Mouse (Mus musculus): ENCODE data around the gene Iqcd. TPM values are rescaled to one million over a fixed set of nuclear protein-coding genes. Genes with fewer than 3 reads are reported as not detected.

Iqcd gene
- polyA plus RNA-seq, 1 experiment from 2014 or later, result 1.7 TPM

- Histone ChIP-seq H3K4me3 (ENCODE audit: low read depth, low read length) (peak overlapping the region; percentile 81), H3K27ac (replicated peaks; ENCODE audit: low read depth, low read length) (no peak overlapping the region), H3K9ac (ENCODE audit: low read depth, low read length) (peak overlapping the region; percentile 76), H3K4me1 (ENCODE audit: control insufficient read depth, insufficient read depth, low read length) (peaks cover 13% of the 10 kb centered on the region), H3K9me3 (ENCODE audit: control insufficient read depth, low read length) (no peaks in the 10 kb centered on the region), H3K4me2 (ENCODE audit: low read depth, low read length) (peak overlapping the region; percentile 78), H3K36me3 (ENCODE audit: control insufficient read depth, insufficient read depth, low read length) (0 out of 2 replicates have a peak, but pooled peaks cover 2% of the 10 kb centered on the region), H3K27me3 (replicated peaks; ENCODE audit: control insufficient read depth, insufficient read depth, low read length) (no peaks in the 10 kb centered on the region)
- DNase-seq (ENCODE audit: low spot score), result no peak
- ATAC-seq (ENCODE audit: low read depth), result no peak
- WGBS, result 41% methylated on average over 8 of the region's 8 CpGs
Observed at GRCm38 (mm10) chr5:120611416-120611815, 22.6 kb downstream of the Iqcd start.

- under 1% methylated on average over 22 of the region's 22 CpGs for WGBS
- peak; percentile 98 for DNase-seq (ENCODE audit: low spot score)
- H3K4me1 ChIP-seq (ENCODE audit: control insufficient read depth, insufficient read depth, low read length), result peaks cover 13% of the 10 kb centered on the region
- ATAC-seq (ENCODE audit: low read depth), result peak; percentile 85
- peak within 1 kb of the TSS; percentile 85 for H3K27ac ChIP-seq (replicated peaks; ENCODE audit: low read depth, low read length)
- H3K9me3 ChIP-seq (ENCODE audit: control insufficient read depth, low read length), result no peaks in the 10 kb centered on the region
- peak within 1 kb of the TSS; percentile 78 for H3K4me2 ChIP-seq (ENCODE audit: low read depth, low read length)
- no peaks in the 10 kb centered on the region for H3K27me3 ChIP-seq (replicated peaks; ENCODE audit: control insufficient read depth, insufficient read depth, low read length)
- H3K4me3 ChIP-seq (ENCODE audit: low read depth, low read length), result peak within 1 kb of the TSS; percentile 81
- peak within 1 kb of the TSS; percentile 76 for H3K9ac ChIP-seq (ENCODE audit: low read depth, low read length)
- H3K36me3 ChIP-seq (ENCODE audit: control insufficient read depth, insufficient read depth, low read length), result peaks cover 8% of the 10 kb centered on the region; the same call in 1 of the 2 replicates
Observed at GRCm38 (mm10) chr5:120612442-120612821, 23.6 kb downstream of the Iqcd start, which contains the start of the genes Rita1 and Ddx54. TSS of gene Rita1 (minus strand) at chr5:120612589. TSS of gene Ddx54 (plus strand) at chr5:120612739.

- Histone ChIP-seq H3K9ac (ENCODE audit: low read depth, low read length) (peak overlapping the region; percentile 76), H3K27me3 (replicated peaks; ENCODE audit: control insufficient read depth, insufficient read depth, low read length) (no peaks in the 10 kb centered on the region), H3K4me2 (ENCODE audit: low read depth, low read length) (peak overlapping the region; percentile 78), H3K4me3 (ENCODE audit: low read depth, low read length) (peak overlapping the region; percentile 81), H3K9me3 (ENCODE audit: control insufficient read depth, low read length) (no peaks in the 10 kb centered on the region), H3K27ac (replicated peaks; ENCODE audit: low read depth, low read length) (peak overlapping the region; percentile 85), H3K36me3 (ENCODE audit: control insufficient read depth, insufficient read depth, low read length) (peaks cover 9% of the 10 kb centered on the region), H3K4me1 (ENCODE audit: control insufficient read depth, insufficient read depth, low read length) (peaks cover 13% of the 10 kb centered on the region)
- under 1% methylated on average over 68 of the region's 69 CpGs for WGBS
- DNase-seq (ENCODE audit: low spot score) (peak; percentile 100), ATAC-seq (ENCODE audit: low read depth) (peak; percentile 94)
Observed at GRCm38 (mm10) chr5:120612822-120613604, 24.2 kb downstream of the Iqcd start.

- no peaks in the 10 kb centered on the region for H3K9me3 ChIP-seq (ENCODE audit: control insufficient read depth, low read length)
- H3K4me3 ChIP-seq (ENCODE audit: low read depth, low read length), result no peak overlapping the region
- H3K9ac ChIP-seq (ENCODE audit: low read depth, low read length), result no peak overlapping the region
- ATAC-seq (ENCODE audit: low read depth), result no peak
- H3K27ac ChIP-seq (replicated peaks; ENCODE audit: low read depth, low read length), result no peak overlapping the region
- peaks cover 12% of the 10 kb centered on the region for H3K4me1 ChIP-seq (ENCODE audit: control insufficient read depth, insufficient read depth, low read length)
- H3K4me2 ChIP-seq (ENCODE audit: low read depth, low read length), result no peak overlapping the region
- H3K36me3 ChIP-seq (ENCODE audit: control insufficient read depth, insufficient read depth, low read length), result peaks cover 34% of the 10 kb centered on the region
- WGBS, result 91% methylated on average over 4 of the region's 4 CpGs
- H3K27me3 ChIP-seq (replicated peaks; ENCODE audit: control insufficient read depth, insufficient read depth, low read length), result no peaks in the 10 kb centered on the region
- DNase-seq (ENCODE audit: low spot score), result no peak
Observed at GRCm38 (mm10) chr5:120615903-120616302, 27.1 kb downstream of the Iqcd start.

- no peak overlapping the region for H3K4me3 ChIP-seq (ENCODE audit: low read depth, low read length)
- peaks cover 62% of the 10 kb centered on the region for H3K36me3 ChIP-seq (ENCODE audit: control insufficient read depth, insufficient read depth, low read length)
- no peak overlapping the region for H3K4me2 ChIP-seq (ENCODE audit: low read depth, low read length)
- H3K27ac ChIP-seq (replicated peaks; ENCODE audit: low read depth, low read length), result no peak overlapping the region
- no peaks in the 10 kb centered on the region for H3K9me3 ChIP-seq (ENCODE audit: control insufficient read depth, low read length)
- no peak for ATAC-seq (ENCODE audit: low read depth)
- H3K27me3 ChIP-seq (replicated peaks; ENCODE audit: control insufficient read depth, insufficient read depth, low read length), result no peaks in the 10 kb centered on the region
- H3K4me1 ChIP-seq (ENCODE audit: control insufficient read depth, insufficient read depth, low read length), result 0 out of 2 replicates have a peak, but pooled peaks cover 4% of the 10 kb centered on the region
- H3K9ac ChIP-seq (ENCODE audit: low read depth, low read length), result no peak overlapping the region
- peak; percentile 10 for DNase-seq (ENCODE audit: low spot score)
- 78% methylated on average over 7 of the region's 12 CpGs for WGBS
Observed at GRCm38 (mm10) chr5:120618778-120619177, 30.0 kb downstream of the Iqcd start.

GRCm38 (mm10) chr5:120619201-120619600 is 30.4 kb downstream of the Iqcd start:
- Histone ChIP-seq H3K27me3 (replicated peaks; ENCODE audit: control insufficient read depth, insufficient read depth, low read length) (no peaks in the 10 kb centered on the region), H3K4me2 (ENCODE audit: low read depth, low read length) (no peak overlapping the region), H3K27ac (replicated peaks; ENCODE audit: low read depth, low read length) (no peak overlapping the region), H3K4me1 (ENCODE audit: control insufficient read depth, insufficient read depth, low read length) (no peaks in the 10 kb centered on the region), H3K9me3 (ENCODE audit: control insufficient read depth, low read length) (no peaks in the 10 kb centered on the region), H3K36me3 (ENCODE audit: control insufficient read depth, insufficient read depth, low read length) (peaks cover 66% of the 10 kb centered on the region), H3K4me3 (ENCODE audit: low read depth, low read length) (no peak overlapping the region), H3K9ac (ENCODE audit: low read depth, low read length) (no peak overlapping the region)
- ATAC-seq (ENCODE audit: low read depth) (no peak), DNase-seq (ENCODE audit: low spot score) (no peak)
- WGBS, result 22% methylated on average over 5 of the region's 5 CpGs

- Histone ChIP-seq H3K27ac (replicated peaks; ENCODE audit: low read depth, low read length) (no peak overlapping the region), H3K9me3 (ENCODE audit: control insufficient read depth, low read length) (no peaks in the 10 kb centered on the region), H3K36me3 (ENCODE audit: control insufficient read depth, insufficient read depth, low read length) (peaks cover 79% of the 10 kb centered on the region), H3K9ac (ENCODE audit: low read depth, low read length) (no peak overlapping the region), H3K4me3 (ENCODE audit: low read depth, low read length) (no peak overlapping the region), H3K27me3 (replicated peaks; ENCODE audit: control insufficient read depth, insufficient read depth, low read length) (no peaks in the 10 kb centered on the region), H3K4me1 (ENCODE audit: control insufficient read depth, insufficient read depth, low read length) (no peaks in the 10 kb centered on the region), H3K4me2 (ENCODE audit: low read depth, low read length) (no peak overlapping the region)
- ATAC-seq (ENCODE audit: low read depth), result no peak; the same call in 1 of the 2 replicates
- 72% methylated on average over 18 of the region's 18 CpGs for WGBS
- DNase-seq (ENCODE audit: low spot score), result peak; percentile 56
Observed at GRCm38 (mm10) chr5:120620375-120621077, 31.7 kb downstream of the Iqcd start.

- no peak for DNase-seq (ENCODE audit: low spot score)
- 90% methylated on average over 23 of the region's 23 CpGs for WGBS
- H3K4me1 ChIP-seq (ENCODE audit: control insufficient read depth, insufficient read depth, low read length), result no peaks in the 10 kb centered on the region
- peaks cover 86% of the 10 kb centered on the region for H3K36me3 ChIP-seq (ENCODE audit: control insufficient read depth, insufficient read depth, low read length)
- no peaks in the 10 kb centered on the region for H3K27me3 ChIP-seq (replicated peaks; ENCODE audit: control insufficient read depth, insufficient read depth, low read length)
- no peak overlapping the region for H3K4me3 ChIP-seq (ENCODE audit: low read depth, low read length)
- no peak for ATAC-seq (ENCODE audit: low read depth)
- H3K9me3 ChIP-seq (ENCODE audit: control insufficient read depth, low read length), result no peaks in the 10 kb centered on the region
- no peak overlapping the region for H3K27ac ChIP-seq (replicated peaks; ENCODE audit: low read depth, low read length)
- H3K4me2 ChIP-seq (ENCODE audit: low read depth, low read length), result no peak overlapping the region
- H3K9ac ChIP-seq (ENCODE audit: low read depth, low read length), result no peak overlapping the region
Observed at GRCm38 (mm10) chr5:120621078-120621765, 32.4 kb downstream of the Iqcd start.

All from embryonic facial prominence, embryonic 14.5 days (tissue).